Mouse (Mus musculus) myocyte (in vitro differentiated cells): ENCODE measurements around the gene Hbq1b. TPM values are rescaled to one million over a fixed set of nuclear protein-coding genes. Genes with fewer than 3 reads are reported as not detected.
"Not testable (repeated sequence)": the region's sequence is repeated elsewhere in the genome, so short reads cannot be mapped to it uniquely, and the experiment has no call there.

Source experiments
- H3K27me3 ChIP-seq: one replicate; pipeline ENCODE4 v1.6.1; 2011; ENCODE audit not compliant: control insufficient read depth, insufficient read depth, insufficient read length
- H3K36me3 ChIP-seq: one replicate; pipeline ENCODE4 v1.6.1; 2011; ENCODE audit not compliant: control insufficient read depth, insufficient read depth
- H3K4me2 ChIP-seq: one replicate; pipeline ENCODE4 v1.6.1; 2011; ENCODE audit warnings: low read depth, control low read depth
- H3K4me3 ChIP-seq: one replicate; pipeline ENCODE4 v1.5.1; 2011; ENCODE audit warnings: mild to moderate bottlenecking, control low read depth, moderate library complexity
- H3K79me2 ChIP-seq: one replicate; pipeline ENCODE4 v1.6.1; 2011; ENCODE audit not compliant: control insufficient read depth, insufficient read depth
- H3ac ChIP-seq: one replicate; pipeline ENCODE4 v1.6.1; 2011; ENCODE audit not compliant: control insufficient read depth, insufficient read length
- CEBPB ChIP-seq: IDR thresholded peaks from 2 replicates; pipeline ENCODE4 v1.6.1; 2011; ENCODE audit warnings: mild to moderate bottlenecking, moderate library complexity; ENCODE audit not compliant: poor library complexity, insufficient read depth, severe bottlenecking
- E2F4 ChIP-seq: IDR thresholded peaks from one replicate; pipeline ENCODE4 v1.6.1; 2011; ENCODE audit warnings: mild to moderate bottlenecking, control low read depth, moderate library complexity; ENCODE audit not compliant: insufficient read depth
- MAX ChIP-seq: IDR thresholded peaks from one replicate; pipeline ENCODE4 v1.6.1; 2011; ENCODE audit warnings: low read depth, mild to moderate bottlenecking, control low read depth
- MYOD1 ChIP-seq, 3 experiments: IDR thresholded peaks; one replicate each; pipeline ENCODE4 v1.6.1; 2011; ENCODE audit warnings: control low read depth in 2 of 3, low read depth in 2 of 3, mild to moderate bottlenecking in 2 of 3, moderate library complexity in 1 of 3; ENCODE audit not compliant: insufficient read length in 2 of 3, control insufficient read depth in 1 of 3
- MYOG ChIP-seq, 3 experiments: IDR thresholded peaks; one replicate each; pipeline ENCODE4 v1.6.1; 2011; ENCODE audit warnings: control low read depth in 2 of 3, low read depth in 2 of 3, mild to moderate bottlenecking in 2 of 3; ENCODE audit not compliant: insufficient read length in 2 of 3, control insufficient read depth in 1 of 3, insufficient read depth in 1 of 3
- POLR2A ChIP-seq: IDR thresholded peaks from one replicate; pipeline ENCODE4 v1.6.1; 2011; ENCODE audit warnings: low read depth, mild to moderate bottlenecking, control low read depth, moderate library complexity; ENCODE audit not compliant: insufficient read length
- POLR2AphosphoS2 ChIP-seq: IDR thresholded peaks from one replicate; pipeline ENCODE4 v1.6.1; 2011; ENCODE audit warnings: low read depth, control low read depth; ENCODE audit not compliant: insufficient read length
- REST ChIP-seq: IDR thresholded peaks from one replicate; pipeline ENCODE4 v1.6.1; 2011; ENCODE audit warnings: mild to moderate bottlenecking, control low read depth, moderate library complexity; ENCODE audit not compliant: insufficient read depth, insufficient read length
- SRF ChIP-seq: IDR thresholded peaks from one replicate; pipeline ENCODE4 v1.6.1; 2011; ENCODE audit warnings: low read depth; ENCODE audit not compliant: control insufficient read depth, insufficient read length
- TCF12 ChIP-seq: IDR thresholded peaks from one replicate; pipeline ENCODE4 v1.6.1; 2011; ENCODE audit warnings: mild to moderate bottlenecking, control low read depth; ENCODE audit not compliant: poor library complexity, insufficient read depth, severe bottlenecking
- TCF3 ChIP-seq: IDR thresholded peaks from one replicate; pipeline ENCODE4 v1.6.1; 2011; ENCODE audit warnings: low read depth, control low read depth; ENCODE audit not compliant: insufficient read length
- USF1 ChIP-seq: IDR thresholded peaks from one replicate; pipeline ENCODE4 v1.6.1; 2011; ENCODE audit warnings: low read depth, mild to moderate bottlenecking, control low read depth, moderate library complexity
- polyA plus RNA-seq: library from polyadenylated mRNA; unstranded; fragments of >200 nt; fragmentation: generic; extraction: Trizol; gene quantifications from one replicate; pipeline ENCODE4 v1.2.1, GENCODE M21; 2012; ENCODE audit warnings: missing spikeins

The Hbq1b gene
- 0.16 TPM for polyA plus RNA-seq

DNA sequence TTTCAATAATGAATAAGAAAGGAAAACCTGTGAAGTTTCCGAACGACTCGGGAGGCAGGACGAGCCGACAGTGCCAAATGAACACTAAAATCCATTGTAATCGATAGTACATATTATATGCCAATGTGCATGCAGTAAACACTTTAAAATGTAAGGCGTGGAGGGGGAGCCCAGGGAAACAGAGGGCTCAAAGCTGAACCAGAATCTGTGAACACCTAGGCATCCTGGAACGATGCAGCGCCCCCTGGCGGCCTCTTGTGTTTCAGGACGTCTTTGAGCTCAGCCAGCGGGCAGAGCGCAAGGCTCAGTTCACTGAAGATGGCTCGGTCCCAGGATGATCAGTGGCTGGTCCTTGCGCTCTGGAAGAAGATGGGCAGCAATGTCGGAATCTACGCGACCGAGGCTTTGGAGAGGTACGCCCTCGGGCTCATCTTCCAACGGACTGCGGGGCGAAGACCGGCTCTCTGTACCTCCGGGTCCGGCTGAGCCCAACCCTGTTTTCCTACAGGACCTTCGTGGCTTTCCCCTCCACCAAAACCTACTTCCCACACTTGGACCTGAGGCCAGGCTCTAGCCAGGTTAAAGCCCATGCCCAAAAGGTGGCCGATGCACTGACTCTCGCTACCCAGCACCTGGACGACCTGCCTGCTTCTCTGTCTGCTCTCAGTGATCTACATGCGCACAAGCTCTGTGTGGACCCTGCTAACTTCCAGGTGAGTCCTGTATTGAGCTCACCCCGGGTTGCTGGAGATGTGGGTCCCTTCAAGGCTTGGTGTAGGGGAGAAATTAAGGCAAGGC is at the start of gene Hbq1b:
Hbq1b (plus strand) TSS at position 271 of the 798 bp plus-strand sequence.
- H3K27me3 ChIP-seq, H3K36me3 ChIP-seq, H3K4me3 ChIP-seq, H3ac ChIP-seq, H3K79me2 ChIP-seq: not testable (repeated sequence)
- H3K4me2 ChIP-seq = peak within 1 kb of the TSS; percentile 32

- no peak overlapping the region for H3ac ChIP-seq
- H3K4me2 ChIP-seq = no peak overlapping the region
- TF ChIP-seq USF1 (no peak), MAX (no peak), MYOD1 (IDR thresholded peaks at IDR 0.05; ENCODE audit: control insufficient read depth in 1 of 3, insufficient read length in 2 of 3, low read depth in 2 of 3) (no peak), MYOG (IDR thresholded peaks at IDR 0.05; ENCODE audit: control insufficient read depth in 1 of 3, insufficient read depth in 1 of 3, insufficient read length in 2 of 3, low read depth in 2 of 3) (no peak), TCF3 (no peak), POLR2A (no peak), POLR2AphosphoS2 (no peak), TCF12 (no peak), E2F4 (no peak), CEBPB (no peak), REST (no peak), SRF (no peak)
- H3K27me3 ChIP-seq = no peaks in the 10 kb centered on the region
- peaks cover 31% of the 10 kb centered on the region for H3K36me3 ChIP-seq
- no peak overlapping the region for H3K4me3 ChIP-seq
- H3K79me2 ChIP-seq = no peaks in the 10 kb centered on the region
Measured at GRCm38 (mm10) chr11:32237411-32237795, 49.4 kb upstream of the Hbq1b start.

DNA sequence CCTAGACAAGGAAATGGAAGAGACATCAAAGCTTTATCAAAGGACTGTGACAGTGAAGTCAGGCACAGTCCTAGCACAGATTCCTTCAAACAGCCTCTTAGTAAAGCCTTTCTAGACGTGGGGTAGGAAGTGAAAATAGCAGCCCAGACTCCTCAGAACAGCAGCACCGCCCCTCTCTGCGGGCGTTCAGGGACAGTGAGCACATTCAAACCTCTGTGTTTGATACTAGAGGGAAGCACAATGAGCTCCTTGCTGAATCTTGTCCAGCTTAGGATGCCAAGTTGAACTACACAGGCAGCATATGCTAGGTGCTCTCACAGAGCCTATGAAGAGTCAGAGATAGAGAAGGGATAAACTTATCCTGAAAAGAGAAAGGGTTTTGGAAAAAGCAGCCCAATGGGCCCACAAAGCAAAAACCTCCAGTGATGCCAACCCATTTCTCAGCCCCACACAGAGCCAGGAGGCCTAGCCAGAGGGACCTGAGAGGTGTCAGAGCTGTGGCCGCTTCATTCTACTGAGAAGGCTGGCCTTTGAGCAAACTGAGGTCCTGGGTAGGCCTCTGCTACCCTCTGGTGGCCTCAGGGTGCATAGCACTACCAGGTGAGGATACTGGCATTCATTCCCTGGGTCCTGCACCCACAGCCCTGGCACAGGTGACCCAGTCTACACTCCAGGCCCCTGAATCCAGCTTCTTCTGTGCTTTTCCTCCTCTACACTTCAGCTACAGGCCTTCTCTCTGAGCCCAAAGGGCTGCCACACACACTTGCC is 48.5 kb upstream of the Hbq1b start:
- Histone ChIP-seq H3K27me3 (no peaks in the 10 kb centered on the region), H3K36me3 (peaks cover 24% of the 10 kb centered on the region), H3K4me3 (no peak overlapping the region), H3K4me2 (no peak overlapping the region), H3ac (no peak overlapping the region), H3K79me2 (no peaks in the 10 kb centered on the region)
- TF ChIP-seq E2F4 (no peak), REST (no peak), TCF12 (no peak), POLR2A (no peak), MYOG (IDR thresholded peaks at IDR 0.05; ENCODE audit: control insufficient read depth in 1 of 3, insufficient read depth in 1 of 3, insufficient read length in 2 of 3, low read depth in 2 of 3) (no peak), POLR2AphosphoS2 (no peak), SRF (no peak)

DNA sequence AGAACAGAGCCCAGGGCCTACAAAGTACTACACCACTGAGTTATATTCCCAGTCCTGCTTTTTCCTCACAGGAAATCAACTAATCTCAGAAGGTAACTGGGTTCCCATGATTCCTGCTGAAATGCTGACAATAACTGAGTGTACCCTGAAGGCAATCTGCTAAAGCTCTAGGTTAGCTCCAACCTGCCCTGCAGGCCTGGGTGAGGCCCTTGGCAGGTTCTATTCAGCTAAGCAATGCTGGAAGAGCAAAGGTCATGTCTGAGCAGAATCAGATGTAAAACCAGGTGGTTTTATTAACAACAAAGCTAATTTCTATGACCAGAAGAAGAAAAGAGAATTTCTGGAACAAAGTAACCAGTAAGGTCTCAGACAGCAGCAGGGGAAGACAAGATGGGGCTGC is 45.4 kb upstream of the Hbq1b start:
- Histone ChIP-seq H3K4me3 (no peak overlapping the region), H3K79me2 (no peaks in the 10 kb centered on the region), H3K36me3 (peaks cover 29% of the 10 kb centered on the region), H3K27me3 (no peaks in the 10 kb centered on the region), H3K4me2 (no peak overlapping the region), H3ac (no peak overlapping the region)
- TF ChIP-seq TCF12 (no peak), MAX (no peak), SRF (no peak), E2F4 (no peak), REST (no peak), POLR2A (no peak), MYOG (IDR thresholded peaks at IDR 0.05; ENCODE audit: control insufficient read depth in 1 of 3, insufficient read depth in 1 of 3, insufficient read length in 2 of 3, low read depth in 2 of 3) (no peak)

- Histone ChIP-seq H3K36me3 (peaks cover 35% of the 10 kb centered on the region), H3K4me2 (no peak overlapping the region), H3K79me2 (no peaks in the 10 kb centered on the region), H3K27me3 (no peaks in the 10 kb centered on the region), H3ac (no peak overlapping the region), H3K4me3 (no peak overlapping the region)
- TF ChIP-seq REST (no peak), TCF3 (no peak), MAX (no peak), POLR2AphosphoS2 (no peak), E2F4 (no peak), TCF12 (no peak), SRF (no peak), MYOG (IDR thresholded peaks at IDR 0.05; ENCODE audit: control insufficient read depth in 1 of 3, insufficient read depth in 1 of 3, insufficient read length in 2 of 3, low read depth in 2 of 3) (no peak), MYOD1 (IDR thresholded peaks at IDR 0.05; ENCODE audit: control insufficient read depth in 1 of 3, insufficient read length in 2 of 3, low read depth in 2 of 3) (no peak), POLR2A (no peak), CEBPB (no peak), USF1 (no peak)
Measured at GRCm38 (mm10) chr11:32242209-32242608, 44.6 kb upstream of the Hbq1b start.
